Mouse (Mus musculus) liver, embryonic 13.5 days (tissue): ENCODE results near the gene Nxn. TPM values are rescaled to one million over a fixed set of nuclear protein-coding genes. Genes with fewer than 3 reads are reported as not detected.

Source experiments
- ATAC-seq: fragments of 200-750 bp; cut with Nextera tagmentation; 2 replicates; pipeline ENCODE4 v1.8.0; 2017; ENCODE audit warnings: low read depth, mild to moderate bottlenecking, moderate number of reproducible peaks, moderate library complexity
- DNase-seq: peaks from one replicate; pipeline ENCODE4 v3.0.0; 2022
- H3K27ac ChIP-seq: fragments of 300-500 bp; sonication (generic); 2 replicates; pipeline ENCODE4 v1.5.1; 2015; ENCODE audit warnings: moderate library complexity, mild to moderate bottlenecking, inconsistent platforms
- H3K27me3 ChIP-seq: fragments of 300-500 bp; sonication (generic); 2 replicates; pipeline ENCODE4 v1.6.1; 2015; ENCODE audit warnings: mild to moderate bottlenecking, inconsistent platforms
- H3K36me3 ChIP-seq: fragments of 300-500 bp; sonication (generic); 2 replicates; pipeline ENCODE4 v1.6.1; 2015; ENCODE audit warnings: mild to moderate bottlenecking, inconsistent platforms
- H3K4me1 ChIP-seq: fragments of 300-500 bp; sonication (generic); replicated peaks from 2 replicates; pipeline ENCODE4 v1.6.1; 2015; ENCODE audit warnings: inconsistent platforms
- H3K4me2 ChIP-seq: fragments of 300-500 bp; sonication (generic); 2 replicates; pipeline ENCODE4 v1.6.1; 2015; ENCODE audit warnings: inconsistent platforms, mild to moderate bottlenecking, moderate library complexity
- H3K4me3 ChIP-seq: fragments of 300-500 bp; sonication (generic); replicated peaks from 2 replicates; pipeline ENCODE4 v1.5.1; 2015; ENCODE audit warnings: mild to moderate bottlenecking, inconsistent platforms
- H3K9ac ChIP-seq: fragments of 300-500 bp; sonication (generic); 2 replicates; pipeline ENCODE4 v1.6.1; 2015; ENCODE audit warnings: mild to moderate bottlenecking, inconsistent platforms
- H3K9me3 ChIP-seq: fragments of 300-500 bp; sonication (generic); replicated peaks from 2 replicates; pipeline ENCODE4 v1.6.1; 2016; ENCODE audit warnings: inconsistent platforms
- WGBS: fragments of 180-500 bp; shearing (Covaris S2); methylation state at CpG from one replicate; pipeline ENCODE4 v1.1.7; 2015; ENCODE audit not compliant: insufficient replicate concordance; 5-methylcytosine and 5-hydroxymethylcytosine counted together
- polyA plus RNA-seq: library from polyadenylated mRNA; unstranded; fragments of >200 nt; fragmentation: Nextera tagmentation; extraction: Ambion mirVana; gene quantifications from 2 replicates; pipeline ENCODE4 v1.2.1, GENCODE M21; 2015

The Nxn gene
- polyA plus RNA-seq, 1 experiment from 2014 or later, result 3.2 TPM

DNA sequence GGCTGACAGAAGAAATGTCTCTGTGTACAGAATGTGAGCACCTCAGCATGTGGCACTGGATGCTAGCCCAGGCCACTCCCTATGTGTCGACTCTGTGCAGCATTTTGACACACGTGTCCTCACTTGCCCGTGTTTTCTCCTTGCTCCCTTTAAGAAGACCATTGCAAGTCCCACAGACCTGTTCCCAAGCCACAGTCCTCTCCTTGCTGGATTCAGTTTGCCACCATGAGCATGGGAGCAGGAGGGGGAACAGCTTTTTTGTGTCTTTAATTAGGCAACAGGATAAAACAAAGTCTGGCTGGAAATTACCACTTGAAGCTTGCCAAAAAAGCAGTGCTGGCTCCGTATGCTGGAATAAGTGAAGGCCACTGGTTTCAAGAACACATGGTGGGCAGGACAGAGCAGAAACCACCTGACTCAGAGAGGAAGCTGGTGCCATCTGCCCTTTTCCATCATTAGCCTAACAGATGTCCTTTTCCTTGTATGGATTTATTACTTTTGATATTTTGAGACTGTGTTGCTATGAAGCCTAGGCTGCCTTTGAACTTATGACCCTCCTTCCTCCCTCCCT is 143.4 kb downstream of the Nxn start:
- Histone ChIP-seq H3K4me3 (no peak overlapping the region), H3K4me1 (0 out of 2 replicates have a peak, but pooled peaks cover 3% of the 10 kb centered on the region), H3K4me2 (no peak overlapping the region), H3K9ac (no peak overlapping the region), H3K9me3 (no peaks in the 10 kb centered on the region), H3K36me3 (peaks cover 13% of the 10 kb centered on the region), H3K27ac (no peak overlapping the region), H3K27me3 (no peaks in the 10 kb centered on the region)
- ATAC-seq (no peak), DNase-seq (no peak)
- WGBS, result 69% methylated on average over 4 of the region's 4 CpGs

DNA sequence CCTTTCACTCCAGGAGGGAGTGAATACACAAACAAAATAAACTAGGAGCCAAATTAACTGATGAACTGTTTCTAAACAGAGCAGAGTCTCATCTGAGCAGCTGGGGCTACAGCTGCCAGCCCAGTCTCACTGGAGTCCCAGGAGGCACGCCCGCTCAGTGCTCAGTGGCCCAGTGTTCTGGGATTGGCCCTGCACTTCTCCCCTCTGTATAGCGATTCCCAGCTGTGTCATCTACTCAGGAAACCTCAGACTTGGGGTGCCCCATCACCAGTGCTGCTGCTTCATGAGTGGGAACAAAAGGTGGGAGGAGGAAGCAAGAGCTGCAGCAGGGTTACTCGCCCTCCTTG is 145.0 kb downstream of the Nxn start:
- Histone ChIP-seq H3K9ac (no peak overlapping the region), H3K9me3 (no peaks in the 10 kb centered on the region), H3K4me2 (no peak overlapping the region), H3K27me3 (no peaks in the 10 kb centered on the region), H3K36me3 (peaks cover 29% of the 10 kb centered on the region), H3K27ac (no peak overlapping the region), H3K4me1 (0 out of 2 replicates have a peak, but pooled peaks cover 3% of the 10 kb centered on the region), H3K4me3 (no peak overlapping the region)
- 81% methylated on average over 4 of the region's 4 CpGs for WGBS
- no peak for ATAC-seq
- DNase-seq, result no peak

DNA sequence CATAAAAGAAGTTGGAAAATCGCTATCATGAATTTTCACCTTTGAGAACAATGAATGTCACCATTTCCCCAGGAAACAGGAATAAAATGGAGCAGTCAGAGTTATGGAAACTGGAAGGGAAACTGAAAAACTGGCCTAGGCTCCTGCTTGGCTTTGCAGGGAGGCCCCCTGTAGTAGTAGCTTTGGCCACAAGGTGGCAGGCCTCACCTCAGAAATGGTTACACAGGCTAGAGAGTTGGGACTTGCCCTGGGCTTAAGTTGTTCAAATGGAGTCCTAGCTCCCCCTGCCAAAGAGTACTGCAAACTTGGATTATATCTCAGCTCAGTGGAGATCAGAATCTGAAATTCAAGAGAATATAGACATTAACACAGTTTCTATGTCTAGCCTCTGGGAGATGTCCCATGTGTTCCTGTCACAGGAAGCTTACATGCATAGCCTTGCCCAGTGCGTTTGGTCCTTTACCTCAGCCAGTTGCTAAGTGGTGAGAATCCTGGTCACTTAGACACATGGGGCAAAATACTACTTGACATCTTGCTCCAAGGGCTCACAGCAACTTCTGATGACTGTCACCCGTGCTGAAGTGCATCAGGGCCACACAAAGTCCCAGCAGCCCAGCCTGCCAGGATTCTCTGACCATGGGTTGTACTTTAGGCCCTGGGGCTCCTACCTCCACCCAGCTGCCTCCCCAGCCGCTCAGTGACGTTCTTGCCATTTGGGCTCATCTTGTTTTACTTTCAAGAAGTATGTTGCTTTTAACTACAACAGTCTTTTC is 145.6 kb downstream of the Nxn start:
- Histone ChIP-seq H3K36me3 (peaks cover 34% of the 10 kb centered on the region), H3K4me2 (no peak overlapping the region), H3K9me3 (no peaks in the 10 kb centered on the region), H3K27me3 (no peaks in the 10 kb centered on the region), H3K9ac (no peak overlapping the region), H3K4me1 (0 out of 2 replicates have a peak, but pooled peaks cover 3% of the 10 kb centered on the region), H3K27ac (no peak overlapping the region), H3K4me3 (no peak overlapping the region)
- peak; percentile 62 for ATAC-seq
- WGBS, result 58% methylated on average over 5 of the region's 5 CpGs
- DNase-seq, result peak; percentile 59

DNA sequence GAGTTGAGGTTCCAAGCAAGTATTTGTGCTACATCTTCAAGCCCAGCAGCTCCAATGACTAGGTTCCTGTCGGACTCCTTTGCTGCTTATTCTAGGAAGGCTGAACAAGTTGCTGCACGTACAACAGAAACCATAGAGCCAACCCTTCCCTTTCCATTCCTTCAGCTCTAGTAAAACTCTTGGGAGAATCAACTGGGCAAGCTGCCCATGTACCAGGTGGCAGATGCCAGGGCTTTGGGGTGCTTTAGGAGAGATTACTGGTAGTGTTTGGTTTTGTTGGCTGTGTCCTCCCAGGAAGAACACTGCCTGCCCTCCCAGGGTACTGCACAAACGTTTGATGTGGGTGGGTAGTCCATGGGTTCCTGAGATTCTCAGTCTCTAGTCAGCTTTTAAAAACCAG is 146.9 kb downstream of the Nxn start:
- no peak overlapping the region for H3K9ac ChIP-seq
- no peak for ATAC-seq
- WGBS, result 57% methylated on average over 3 of the region's 3 CpGs

DNA sequence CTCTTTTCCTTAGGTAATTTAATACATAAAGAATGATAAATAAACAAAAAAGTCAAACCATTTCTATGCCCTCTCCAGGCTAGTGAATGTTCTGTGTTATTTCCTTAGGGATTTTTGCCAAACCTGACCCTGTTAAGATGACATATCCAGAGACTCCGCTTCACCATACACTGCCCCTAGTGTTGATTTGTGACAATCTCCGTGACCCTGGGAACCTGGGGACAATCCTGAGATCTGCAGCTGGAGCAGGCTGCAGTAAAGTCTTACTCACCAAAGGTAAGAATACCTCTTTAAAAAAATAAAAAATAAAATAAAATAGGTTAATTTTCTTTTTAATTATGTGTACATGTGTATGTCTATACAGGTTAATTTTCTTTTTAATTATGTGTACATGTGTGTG is 151.7 kb downstream of the Nxn start:
- ATAC-seq (no peak), DNase-seq (no peak)
- H3K4me1 ChIP-seq, result peaks cover 27% of the 10 kb centered on the region
- no peaks in the 10 kb centered on the region for H3K27me3 ChIP-seq
- H3K36me3 ChIP-seq, result peaks cover 50% of the 10 kb centered on the region
- H3K4me3 ChIP-seq, result no peak overlapping the region
- no peaks in the 10 kb centered on the region for H3K9me3 ChIP-seq
- no peak overlapping the region for H3K4me2 ChIP-seq
- H3K27ac ChIP-seq, result no peak overlapping the region
- WGBS, result 66% methylated on average over 2 of the region's 2 CpGs
- no peak overlapping the region for H3K9ac ChIP-seq

More for the DNA sequence above, 146.9 kb downstream of the Nxn start:
- H3K9me3 ChIP-seq, result no peaks in the 10 kb centered on the region
- 0 out of 2 replicates have a peak, but pooled peaks cover 3% of the 10 kb centered on the region for H3K4me1 ChIP-seq
- no peaks in the 10 kb centered on the region for H3K27me3 ChIP-seq
- H3K4me3 ChIP-seq, result no peak overlapping the region
- no peak overlapping the region for H3K4me2 ChIP-seq
- peaks cover 43% of the 10 kb centered on the region for H3K36me3 ChIP-seq
- no peak overlapping the region for H3K27ac ChIP-seq
- DNase-seq, result no peak

DNA sequence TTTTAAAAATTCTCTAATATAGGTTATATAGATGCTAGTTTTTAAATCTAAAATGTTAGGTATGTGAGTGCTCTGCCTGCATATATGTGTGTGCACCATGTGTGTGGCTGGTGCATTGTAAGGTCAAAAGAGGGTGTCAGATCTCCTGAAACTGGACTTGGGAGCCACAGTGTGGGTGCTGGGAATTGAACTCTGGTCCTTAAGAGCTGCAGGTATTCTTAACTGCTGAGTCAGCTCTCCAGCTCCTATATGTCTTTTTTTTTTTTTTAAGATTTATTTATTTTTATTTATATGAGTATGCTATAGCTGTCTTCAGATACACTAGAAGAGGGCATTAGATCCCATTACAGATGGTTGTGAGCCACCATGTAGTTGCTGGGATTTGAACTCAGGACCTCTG is 152.5 kb downstream of the Nxn start:
- no peak overlapping the region for H3K4me2 ChIP-seq
- peaks cover 30% of the 10 kb centered on the region for H3K4me1 ChIP-seq
- no peak overlapping the region for H3K4me3 ChIP-seq
- no peak overlapping the region for H3K9ac ChIP-seq
- no peaks in the 10 kb centered on the region for H3K9me3 ChIP-seq
- no peaks in the 10 kb centered on the region for H3K27me3 ChIP-seq
- ATAC-seq (no peak), DNase-seq (no peak)
- H3K36me3 ChIP-seq, result peaks cover 47% of the 10 kb centered on the region
- H3K27ac ChIP-seq, result no peak overlapping the region

DNA sequence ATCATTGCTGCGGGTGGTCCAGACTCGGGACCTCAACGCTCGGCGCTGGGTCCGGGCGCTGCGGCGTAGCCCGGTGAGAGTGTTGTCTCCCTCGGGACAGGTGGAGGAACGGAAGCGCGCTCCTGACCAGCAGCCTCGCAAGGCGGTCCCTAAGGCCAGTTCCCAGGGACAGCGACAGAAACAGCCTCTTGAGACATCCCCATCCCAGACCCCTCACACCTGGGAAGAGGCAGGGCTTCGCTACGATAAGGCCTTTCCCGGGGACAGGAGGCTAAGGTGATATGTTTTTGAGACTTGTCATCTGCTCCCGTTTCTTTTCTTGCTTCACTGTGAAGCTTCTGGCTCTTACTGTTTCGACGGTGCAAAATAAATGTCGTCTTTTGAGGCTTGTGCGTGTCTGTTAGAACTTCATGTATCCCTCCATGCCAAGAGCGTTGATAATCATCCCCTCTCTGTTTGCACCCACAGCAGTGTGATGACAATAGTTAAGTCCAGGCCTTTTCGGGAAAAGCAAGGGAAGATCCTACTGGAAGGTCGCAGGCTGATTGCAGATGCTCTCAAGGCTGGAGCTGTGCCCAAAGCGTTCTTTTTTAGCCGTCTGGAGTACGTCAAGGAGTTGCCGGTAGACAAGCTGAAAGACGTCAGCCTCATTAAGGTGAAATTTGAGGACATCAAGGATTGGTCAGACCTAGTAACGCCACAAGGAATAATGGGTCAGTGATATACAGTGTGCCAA is 155.0 kb downstream of the Nxn start:
- peak overlapping the region; percentile 79 for H3K4me2 ChIP-seq
- H3K4me3 ChIP-seq, result peak overlapping the region; percentile 84
- H3K36me3 ChIP-seq, result peaks cover 28% of the 10 kb centered on the region
- H3K27ac ChIP-seq, result no peak overlapping the region; the same call in 1 of the 2 replicates
- no peaks in the 10 kb centered on the region for H3K9me3 ChIP-seq
- 2% methylated on average over 34 of the region's 34 CpGs for WGBS
- DNase-seq (no peak), ATAC-seq (no peak; the same call in 1 of the 2 replicates)
- H3K9ac ChIP-seq, result peak overlapping the region; percentile 82
- H3K4me1 ChIP-seq, result peaks cover 30% of the 10 kb centered on the region
- H3K27me3 ChIP-seq, result no peaks in the 10 kb centered on the region

DNA sequence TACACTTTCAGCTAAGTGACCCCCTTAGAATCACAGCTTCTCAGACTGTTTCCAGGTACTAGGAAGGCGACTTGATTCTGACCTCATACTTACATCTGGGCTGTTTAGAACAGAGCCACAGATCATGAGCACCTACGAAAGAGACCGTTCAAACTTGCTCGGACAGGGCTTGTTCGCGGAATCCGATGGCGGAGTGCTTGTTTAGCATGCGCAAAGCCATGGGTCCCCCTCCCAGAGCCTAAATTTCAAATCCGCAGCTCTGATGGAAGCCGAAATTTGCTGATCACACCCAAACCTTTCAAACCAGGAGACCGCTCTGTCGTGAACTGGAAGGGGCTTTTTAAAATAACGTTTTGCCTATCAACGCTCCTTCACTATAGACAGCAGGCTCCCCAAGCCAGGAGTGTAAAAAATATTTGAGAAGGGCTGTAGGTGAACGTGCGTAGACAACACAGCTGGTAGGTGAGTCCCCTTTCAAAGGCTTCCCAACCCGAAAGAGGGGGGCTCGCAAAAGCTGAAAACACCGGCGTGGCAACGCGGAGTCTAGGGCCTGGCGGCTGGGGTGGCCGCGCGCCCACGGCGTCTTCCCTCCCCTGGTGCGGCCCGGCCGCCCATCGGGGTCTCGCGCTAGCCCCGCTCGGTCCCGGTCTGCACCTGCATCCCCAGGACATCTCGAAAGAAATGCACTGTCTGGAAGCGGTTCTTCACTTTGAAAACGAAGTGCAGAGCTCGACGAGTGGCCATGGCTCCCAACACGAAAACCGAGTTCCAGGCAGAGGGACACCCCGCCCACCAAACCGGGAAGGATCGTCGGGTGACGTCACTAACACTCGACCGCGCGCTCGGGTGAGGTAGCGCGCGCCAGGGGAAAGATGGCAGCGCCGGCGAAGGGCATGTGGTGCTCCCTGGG is 155.8 kb downstream of the Nxn start, which contains the start of the genes Mrm3 and Glod4:
Gene Mrm3 (plus strand): TSS at position 815 of the 910 bp plus-strand sequence.
Gene Glod4 (minus strand): TSS at position 825 of the 910 bp plus-strand sequence.
- H3K27ac ChIP-seq, result peak within 1 kb of the TSS; percentile 36
- peaks cover 25% of the 10 kb centered on the region for H3K36me3 ChIP-seq
- ATAC-seq (peak; percentile 87), DNase-seq (peak; percentile 85)
- peak within 1 kb of the TSS; percentile 82 for H3K9ac ChIP-seq
- no peaks in the 10 kb centered on the region for H3K9me3 ChIP-seq
- H3K4me3 ChIP-seq, result peak within 1 kb of the TSS; percentile 84
- no peaks in the 10 kb centered on the region for H3K27me3 ChIP-seq
- under 1% methylated on average over 61 of the region's 61 CpGs for WGBS
- H3K4me1 ChIP-seq, result peaks cover 30% of the 10 kb centered on the region
- H3K4me2 ChIP-seq, result peak within 1 kb of the TSS; percentile 79

DNA sequence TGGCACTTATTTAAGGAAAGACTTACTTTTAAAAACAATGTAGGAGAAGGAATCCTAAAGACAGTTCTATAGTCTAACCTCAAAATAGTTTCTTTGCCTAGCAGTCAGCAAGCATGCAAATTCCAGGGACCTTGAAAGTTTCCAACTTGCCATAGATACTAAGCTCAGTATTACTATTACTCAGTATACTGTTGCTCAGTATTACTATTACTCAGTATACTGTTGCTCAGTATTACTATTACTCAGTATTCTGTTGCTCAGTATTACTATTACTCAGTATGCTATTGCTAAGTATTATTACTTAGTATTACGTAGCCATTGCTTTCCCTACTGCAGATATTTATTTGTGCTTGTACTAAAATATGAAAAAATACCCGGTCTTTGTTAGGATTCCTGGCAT is 159.2 kb downstream of the Nxn start:
- Histone ChIP-seq H3K4me2 (no peak overlapping the region), H3K4me1 (peaks cover 22% of the 10 kb centered on the region), H3K9ac (no peak overlapping the region), H3K36me3 (peaks cover 32% of the 10 kb centered on the region), H3K27ac (no peak overlapping the region), H3K27me3 (no peaks in the 10 kb centered on the region), H3K9me3 (no peaks in the 10 kb centered on the region), H3K4me3 (no peak overlapping the region)
- WGBS, result 82% methylated on average over 2 of the region's 2 CpGs
- no peak for DNase-seq
- ATAC-seq, result no peak

DNA sequence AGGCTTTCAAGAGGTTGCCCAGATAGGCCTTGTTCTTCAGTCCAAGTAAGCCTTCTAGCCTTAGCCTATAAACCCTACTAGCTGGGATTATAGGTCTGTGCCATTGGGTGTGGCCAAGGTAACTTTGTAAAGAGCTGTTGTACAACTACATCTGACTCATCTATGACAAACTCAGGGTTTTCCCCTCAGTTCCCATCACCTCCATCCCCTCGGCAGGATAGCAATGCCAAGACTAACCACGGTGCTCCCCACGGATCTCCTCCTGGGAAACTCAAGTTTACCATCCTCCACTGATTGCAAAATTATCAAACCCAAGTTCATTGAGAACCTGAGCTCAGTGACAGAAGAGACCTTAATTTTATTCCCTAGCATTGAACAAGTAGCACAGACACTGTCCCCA is 162.8 kb downstream of the Nxn start:
- 84% methylated on average over 3 of the region's 3 CpGs for WGBS

DNA sequence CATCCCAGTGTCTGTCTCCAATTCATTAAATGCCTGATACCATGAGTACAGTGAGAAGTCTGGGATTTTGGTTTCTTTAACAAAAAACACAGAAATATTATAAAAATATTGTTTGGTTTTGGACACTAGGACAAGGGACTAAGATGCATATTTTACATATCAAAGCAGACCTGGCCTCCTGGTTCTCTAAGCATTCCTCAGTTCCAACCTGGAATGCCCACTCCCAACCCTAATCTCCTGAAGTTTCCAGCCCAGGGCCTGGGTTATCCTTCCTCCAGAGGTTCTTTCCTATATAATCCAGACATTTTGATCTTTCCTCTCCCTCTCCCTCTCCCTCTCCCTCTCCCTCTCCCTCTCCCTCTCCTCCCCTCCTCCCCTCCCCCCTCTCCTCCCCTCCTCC is 173.9 kb downstream of the Nxn start:
- no peak overlapping the region for H3K4me3 ChIP-seq
- H3K36me3 ChIP-seq, result peaks cover 47% of the 10 kb centered on the region
- no peaks in the 10 kb centered on the region for H3K9me3 ChIP-seq
- H3K27ac ChIP-seq, result no peak overlapping the region
- no peaks in the 10 kb centered on the region for H3K27me3 ChIP-seq
- ATAC-seq, result no peak
- no peak overlapping the region for H3K9ac ChIP-seq
- no peak for DNase-seq
- H3K4me2 ChIP-seq, result no peak overlapping the region
- no peaks in the 10 kb centered on the region for H3K4me1 ChIP-seq

More for the DNA sequence above, 162.8 kb downstream of the Nxn start:
- H3K4me2 ChIP-seq, result no peak overlapping the region
- no peak overlapping the region for H3K27ac ChIP-seq
- H3K4me3 ChIP-seq, result no peak overlapping the region
- H3K9ac ChIP-seq, result no peak overlapping the region
- no peak for ATAC-seq
- no peaks in the 10 kb centered on the region for H3K4me1 ChIP-seq
- H3K9me3 ChIP-seq, result no peaks in the 10 kb centered on the region
- no peaks in the 10 kb centered on the region for H3K27me3 ChIP-seq
- H3K36me3 ChIP-seq, result peaks cover 61% of the 10 kb centered on the region
- DNase-seq, result no peak
